Mouse (Mus musculus) retina, adult 2 months (tissue): ENCODE results near the gene Olfr127.
"Not testable (repeated sequence)": the region's sequence is repeated elsewhere in the genome, so short reads cannot be mapped to it uniquely, and the experiment has no call there.

Experiments
- DNase-seq: peaks from one replicate; pipeline ENCODE4 v3.0.0-alpha.2; 2012; ENCODE audit warnings: low read depth, low spot score

Gene Olfr127

DNA sequence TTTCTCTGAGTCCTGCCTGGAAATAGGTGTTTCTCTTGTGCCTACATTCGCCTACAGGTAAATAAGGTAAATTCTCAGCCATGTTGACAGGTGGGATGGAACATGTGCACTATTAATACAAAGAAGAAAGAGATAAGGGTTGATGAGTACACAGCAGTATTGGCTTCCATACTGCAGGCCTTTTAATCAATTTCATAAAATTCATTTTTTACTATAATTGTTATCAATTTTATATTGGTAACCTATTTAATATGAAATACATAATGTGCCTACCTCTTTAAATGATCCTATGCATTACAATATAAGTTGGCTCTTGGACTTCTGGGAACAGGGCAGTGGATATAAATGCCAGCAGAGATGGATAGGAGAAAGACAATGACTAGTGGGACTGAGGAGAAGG lies at the start of gene Olfr127:
Olfr127 (plus strand) TSS at position 301 of the 400 bp plus-strand sequence.
- DNase-seq, result no peak

DNA sequence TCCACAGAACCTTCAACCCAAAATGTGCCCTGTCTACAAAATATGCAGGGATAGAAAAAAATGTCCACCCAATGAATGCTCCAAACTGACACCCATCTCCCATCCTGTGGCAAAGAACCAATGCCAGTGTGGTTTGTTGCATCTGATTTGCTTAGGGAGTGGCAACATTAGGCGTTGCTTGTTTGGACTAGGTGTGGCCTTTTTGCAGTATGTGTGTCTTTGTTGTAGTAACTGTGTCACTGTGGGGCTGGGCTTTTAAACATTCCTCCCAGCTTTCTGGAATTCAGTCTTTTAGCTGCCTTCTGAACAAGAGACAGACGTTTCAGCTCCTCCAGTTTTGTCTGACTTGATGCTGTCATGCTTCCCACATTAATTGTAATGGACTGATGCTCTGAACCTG lies 36.3 kb upstream of the Olfr127 start:
- DNase-seq, result no peak

DNA sequence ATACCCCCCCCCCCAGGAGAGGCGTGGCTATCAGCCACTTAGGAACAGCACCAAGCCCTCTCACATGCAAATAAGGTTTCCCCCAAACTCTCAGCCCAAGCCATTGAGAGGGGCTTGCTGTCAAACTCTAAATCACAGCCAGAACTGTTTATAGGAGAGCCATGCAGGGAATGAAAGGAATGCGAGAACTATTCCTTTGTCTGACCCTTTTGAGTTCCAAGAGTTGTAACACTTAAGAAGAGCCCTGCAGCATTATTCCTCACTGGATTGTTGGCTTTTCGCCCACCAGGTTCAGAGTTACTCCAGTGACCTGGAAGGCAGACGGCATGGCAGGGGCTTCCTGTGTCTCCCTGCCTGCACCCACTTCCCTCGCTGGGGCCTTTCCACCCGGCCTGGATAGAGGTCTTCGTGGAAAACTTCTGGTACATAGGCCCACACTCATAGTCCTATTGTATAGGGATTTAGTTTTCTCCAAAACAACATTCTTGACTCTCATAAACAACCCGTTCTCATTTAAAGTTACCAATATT lies 30.5 kb upstream of the Olfr127 start:
- DNase-seq, result no peak

GRCm38 (mm10) chr17:37873830-37874229 lies 26.4 kb upstream of the Olfr127 start:
- DNase-seq, result no peak

DNA sequence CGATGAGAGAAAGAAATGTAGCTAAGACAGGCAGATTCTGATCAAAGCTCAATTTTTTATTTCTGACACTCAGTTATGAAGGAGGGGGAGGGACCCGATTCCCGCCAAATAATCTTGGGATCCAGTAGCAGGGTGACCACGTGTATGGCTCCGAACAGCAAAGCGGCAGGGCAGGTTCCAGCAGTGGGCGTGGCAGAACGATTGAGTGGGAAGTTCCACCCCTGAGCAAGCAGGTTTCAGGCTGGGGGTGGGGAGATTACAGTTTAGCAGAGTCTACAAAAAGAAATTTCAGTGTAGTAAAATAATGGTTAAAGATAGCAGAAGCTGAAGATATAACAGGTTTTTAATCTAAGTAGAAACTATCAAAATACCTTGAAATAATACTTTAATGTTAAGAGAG lies 6.6 kb downstream of the Olfr127 start:
- not testable (repeated sequence) for DNase-seq

- DNase-seq, result no peak
Measured at GRCm38 (mm10) chr17:37920248-37920647, 20.0 kb downstream of the Olfr127 start, which contains the start of gene Olfr128. Gene Olfr128 (plus strand): TSS chr17:37920548.

GRCm38 (mm10) chr17:37952979-37953378 lies 52.7 kb downstream of the Olfr127 start, which contains the start of gene Olfr761:
Gene Olfr761 (minus strand): TSS chr17:37953079.
- DNase-seq, result no peak
